Mouse (Mus musculus) adrenal gland (tissue): Measurements from ENCODE around the gene Tfap2e.

Source experiments
- intact Hi-C: fragments of 180-260 bp; cut with DNase I; formaldehyde crosslinking; loops from one replicate; pipeline ENCODE4 v1.15.1; 2025
- long read RNA-seq, 2 experiments: library from polyadenylated mRNA; unstranded; transcript quantifications; one replicate each; pipeline ENCODE4 v2.0.0; 2020; ENCODE audit warnings: borderline replicate concordance in 1 of 2; ENCODE audit not compliant: insufficient replicate concordance in 1 of 2

The Tfap2e gene
- long read RNA-seq, experiment 1, result 0 reads
- long read RNA-seq, experiment 2, result 0 reads

GRCm38 (mm10) chr4:126736001-126736414, at the start of gene Tfap2e:
Gene Tfap2e (minus strand): TSS chr4:126736240.
- intact Hi-C loops, result no loop called here

GRCm38 (mm10) chr4:126782996-126783395, 47.0 kb upstream of the Tfap2e start:
- intact Hi-C loops, result no loop called here

- intact Hi-C loops, result no loop called here
Observed at GRCm38 (mm10) chr4:126782512-126782911, 46.5 kb upstream of the Tfap2e start.

- intact Hi-C loops, result no loop called here
Observed at GRCm38 (mm10) chr4:126781871-126782270, 45.8 kb upstream of the Tfap2e start.

- intact Hi-C loops, result no loop called here
Observed at GRCm38 (mm10) chr4:126779826-126780775, 44.1 kb upstream of the Tfap2e start.

- intact Hi-C loops, result no loop called here
Observed at GRCm38 (mm10) chr4:126779148-126779581, 43.1 kb upstream of the Tfap2e start.

GRCm38 (mm10) chr4:126775182-126775581, 39.1 kb upstream of the Tfap2e start:
- intact Hi-C loops, result no loop called here

GRCm38 (mm10) chr4:126773871-126774270, 37.8 kb upstream of the Tfap2e start:
- intact Hi-C loops, result no loop called here

GRCm38 (mm10) chr4:126770831-126771230, 34.8 kb upstream of the Tfap2e start:
- intact Hi-C loops, result no loop called here

- intact Hi-C loops, result no loop called here
Observed at GRCm38 (mm10) chr4:126769800-126770563, 33.9 kb upstream of the Tfap2e start.

GRCm38 (mm10) chr4:126763483-126763882, 27.4 kb upstream of the Tfap2e start:
- intact Hi-C loops, result no loop called here

GRCm38 (mm10) chr4:126762586-126763359, 26.7 kb upstream of the Tfap2e start:
- intact Hi-C loops, result no loop called here

- intact Hi-C loops, result no loop called here
Observed at GRCm38 (mm10) chr4:126759435-126759834, 23.4 kb upstream of the Tfap2e start.

GRCm38 (mm10) chr4:126758299-126758698, 22.3 kb upstream of the Tfap2e start:
- intact Hi-C loops, result no loop called here

GRCm38 (mm10) chr4:126756766-126757165, 20.7 kb upstream of the Tfap2e start:
- intact Hi-C loops, result no loop called here

GRCm38 (mm10) chr4:126754736-126755374, 18.8 kb upstream of the Tfap2e start:
- intact Hi-C loops, result loop anchor here (5.0 kb wide), 1 partner anchor 92 kb away; no protein-coding TSS in a partner anchor

GRCm38 (mm10) chr4:126754231-126754611, 18.2 kb upstream of the Tfap2e start:
- intact Hi-C loops, result loop anchor here (5.0 kb wide), 1 partner anchor 93 kb away; no protein-coding TSS in a partner anchor

- intact Hi-C loops, result loop anchor here (5.0 kb wide), 1 partner anchor 94 kb away; no protein-coding TSS in a partner anchor
Observed at GRCm38 (mm10) chr4:126753268-126754230, 17.5 kb upstream of the Tfap2e start, which contains the start of the genes Ncdn and AU040320. Gene Ncdn (minus strand): TSS chr4:126753438. Gene AU040320 (plus strand): TSS chr4:126753544.

GRCm38 (mm10) chr4:126752608-126753141, 16.6 kb upstream of the Tfap2e start:
- intact Hi-C loops, result loop anchor here (5.0 kb wide), 1 partner anchor 95 kb away; no protein-coding TSS in a partner anchor
